Mouse (Mus musculus) heart, adult 2 months (tissue): ENCODE results near the gene Vwa5b2. TPM values are rescaled to one million over a fixed set of nuclear protein-coding genes. Genes with fewer than 3 reads are reported as not detected.

Experiments used
- DNase-seq, 2 experiments: peaks; one replicate each; pipeline ENCODE4 v3.0.0; 2021
- H3K27ac ChIP-seq: fragments of 200-600 bp; 2 replicates; pipeline ENCODE4 v1.8.1; 2022
- H3K27me3 ChIP-seq: fragments of 200-500 bp; 2 replicates; pipeline ENCODE4 v1.6.1; 2012; ENCODE audit warnings: mild to moderate bottlenecking, low read length, inconsistent platforms, mixed read lengths; ENCODE audit not compliant: control insufficient read depth, insufficient read depth
- H3K36me3 ChIP-seq: fragments of 200-500 bp; 2 replicates; pipeline ENCODE4 v1.6.1; 2012; ENCODE audit warnings: low read length, inconsistent platforms; ENCODE audit not compliant: control insufficient read depth, insufficient read depth
- H3K4me1 ChIP-seq: fragments of 200-500 bp; 2 replicates; pipeline ENCODE4 v1.6.1; 2011; ENCODE audit warnings: low read length; ENCODE audit not compliant: control insufficient read depth, insufficient read depth
- H3K4me3 ChIP-seq: fragments of 200-600 bp; 2 replicates; pipeline ENCODE4 v1.8.1; 2022
- H3K79me2 ChIP-seq: fragments of 200-500 bp; replicated peaks from 2 replicates; pipeline ENCODE4 v1.6.1; 2012; ENCODE audit warnings: mild to moderate bottlenecking, inconsistent platforms, low read length, moderate library complexity, mixed read lengths; ENCODE audit not compliant: control insufficient read depth, insufficient read depth
- H3K9ac ChIP-seq: fragments of 200-500 bp; 2 replicates; pipeline ENCODE4 v1.6.1; 2012; ENCODE audit warnings: low read depth, mild to moderate bottlenecking, control low read depth, inconsistent platforms, low read length, mixed read lengths
- CTCF ChIP-seq: fragments of 200-600 bp; IDR thresholded peaks from 2 replicates; pipeline ENCODE4 v1.8.1; 2022; ENCODE audit warnings: antibody characterized with exemption, mild to moderate bottlenecking, moderate library complexity
- EP300 ChIP-seq: fragments of 200-500 bp; IDR thresholded peaks from 2 replicates; pipeline ENCODE4 v1.6.1; 2011; ENCODE audit warnings: low read depth, low read length, control low read depth; ENCODE audit not compliant: insufficient read depth
- POLR2A ChIP-seq: fragments of 200-500 bp; IDR thresholded peaks from 2 replicates; pipeline ENCODE4 v1.6.1; 2011; ENCODE audit warnings: mild to moderate bottlenecking, low read depth, low read length, control low read depth; ENCODE audit not compliant: insufficient read depth
- WGBS: fragments of 180-500 bp; shearing (Covaris S2); methylation state at CpG from one replicate; pipeline ENCODE4 v1.1.7; 2018; 5-methylcytosine and 5-hydroxymethylcytosine counted together
- intact Hi-C: fragments of 180-260 bp; cut with DNase I; formaldehyde crosslinking; loops from one replicate; pipeline ENCODE4 v1.15.1; 2025
- polyA plus RNA-seq: library from polyadenylated mRNA; depleted of rRNA; stranded (reverse); fragments of >200 nt; gene quantifications from 2 replicates; pipeline ENCODE4 v1.2.3, GENCODE M21; 2012
- total RNA-seq, 2 experiments: library from RNA; stranded (reverse); gene quantifications; 2 replicates each; pipeline ENCODE4 v1.2.3; 2021

Vwa5b2 gene
- total and polyA plus RNA-seq, 3 experiments = 0.06 to 0.18 TPM; not detected in 1

GRCm38 (mm10) chr16:20548096-20548948 lies 40.9 kb upstream of the Vwa5b2 start, which contains the start of gene Abcf3:
Gene Abcf3 (plus strand): TSS chr16:20548577.
- WGBS = under 1% methylated on average over 56 of the region's 56 CpGs
- no peak for TF ChIP-seq CTCF
- peak; percentile 98 for TF ChIP-seq POLR2A
- no peak for TF ChIP-seq EP300
- Histone ChIP-seq H3K27me3 (no peaks in the 10 kb centered on the region), H3K27ac (peak within 1 kb of the TSS; percentile 89), H3K9ac (peak within 1 kb of the TSS; percentile 77), H3K79me2 (peaks cover 1% of the 10 kb centered on the region; the same call in 1 of the 2 replicates), H3K36me3 (peaks cover 3% of the 10 kb centered on the region; the same call in 1 of the 2 replicates), H3K4me3 (peak within 1 kb of the TSS; percentile 97), H3K4me1 (peaks cover 6% of the 10 kb centered on the region)
- peak; percentile 96 to 99 for DNase-seq
- intact Hi-C loops = loop anchor here (1.0 to 5.0 kb wide), 6 partner anchors 13 to 169 kb away; partner anchors contain the start of genes Alg3, Ap2m1, Clcn2 and Dvl3

- peak overlapping the region; percentile 69 for H3K9ac ChIP-seq
- H3K36me3 ChIP-seq = peaks cover 3% of the 10 kb centered on the region; the same call in 1 of the 2 replicates
- H3K79me2 ChIP-seq = peaks cover 1% of the 10 kb centered on the region; the same call in 1 of the 2 replicates
- WGBS = 41% methylated on average over 9 of the region's 9 CpGs
- TF ChIP-seq EP300 (no peak), POLR2A (no peak), CTCF (no peak)
- H3K4me1 ChIP-seq = peaks cover 6% of the 10 kb centered on the region
- H3K27me3 ChIP-seq = no peaks in the 10 kb centered on the region
- DNase-seq = no peak
- intact Hi-C loops = loop anchor here (2.0 to 5.0 kb wide), 4 partner anchors 50 to 168 kb away; partner anchors contain the start of genes Alg3, Clcn2, Eef1akmt4 and Eif2b5
- H3K4me3 ChIP-seq = peak overlapping the region; percentile 97
- peak overlapping the region; percentile 89; the same call in 1 of the 2 replicates for H3K27ac ChIP-seq
Measured at GRCm38 (mm10) chr16:20549161-20549560, 40.1 kb upstream of the Vwa5b2 start.

- Histone ChIP-seq H3K9ac (no peak overlapping the region), H3K27me3 (no peaks in the 10 kb centered on the region), H3K4me3 (no peak overlapping the region), H3K4me1 (peaks cover 6% of the 10 kb centered on the region), H3K36me3 (peaks cover 3% of the 10 kb centered on the region), H3K27ac (no peak overlapping the region), H3K79me2 (peaks cover 1% of the 10 kb centered on the region; the same call in 1 of the 2 replicates)
- no peak for DNase-seq
- TF ChIP-seq POLR2A (no peak), EP300 (no peak), CTCF (no peak)
- intact Hi-C loops = no loop called here
- WGBS = 96% methylated on average over 5 of the region's 5 CpGs
Measured at GRCm38 (mm10) chr16:20551691-20552090, 37.6 kb upstream of the Vwa5b2 start.

GRCm38 (mm10) chr16:20552594-20552993 lies 36.7 kb upstream of the Vwa5b2 start:
- TF ChIP-seq CTCF (no peak), EP300 (no peak), POLR2A (no peak)
- Histone ChIP-seq H3K27ac (no peak overlapping the region), H3K79me2 (peaks cover 1% of the 10 kb centered on the region; the same call in 1 of the 2 replicates), H3K27me3 (no peaks in the 10 kb centered on the region), H3K36me3 (peaks cover 3% of the 10 kb centered on the region), H3K9ac (no peak overlapping the region), H3K4me1 (peaks cover 6% of the 10 kb centered on the region), H3K4me3 (no peak overlapping the region)
- intact Hi-C loops = no loop called here
- WGBS = 82% methylated on average over 1 of the region's 1 CpGs
- no peak for DNase-seq

GRCm38 (mm10) chr16:20555000-20555399 lies 34.3 kb upstream of the Vwa5b2 start:
- H3K4me1 ChIP-seq = no peaks in the 10 kb centered on the region
- H3K27ac ChIP-seq = no peak overlapping the region
- H3K27me3 ChIP-seq = no peaks in the 10 kb centered on the region
- intact Hi-C loops = no loop called here
- no peak overlapping the region for H3K4me3 ChIP-seq
- no peaks in the 10 kb centered on the region for H3K79me2 ChIP-seq
- no peaks in the 10 kb centered on the region; the same call in none of the 2 replicates for H3K36me3 ChIP-seq
- no peak for DNase-seq
- TF ChIP-seq CTCF = no peak
- TF ChIP-seq EP300 = no peak
- no peak for TF ChIP-seq POLR2A
- no peak overlapping the region for H3K9ac ChIP-seq
- WGBS = 73% methylated on average over 6 of the region's 6 CpGs

GRCm38 (mm10) chr16:20557381-20557780 lies 31.9 kb upstream of the Vwa5b2 start:
- no peak overlapping the region for H3K27ac ChIP-seq
- no peaks in the 10 kb centered on the region for H3K79me2 ChIP-seq
- DNase-seq = no peak
- no peak overlapping the region for H3K9ac ChIP-seq
- intact Hi-C loops = no loop called here
- H3K27me3 ChIP-seq = no peaks in the 10 kb centered on the region
- WGBS = 73% methylated on average over 7 of the region's 7 CpGs
- H3K4me1 ChIP-seq = no peaks in the 10 kb centered on the region
- TF ChIP-seq EP300 = no peak
- no peak for TF ChIP-seq CTCF
- TF ChIP-seq POLR2A = no peak
- no peaks in the 10 kb centered on the region; the same call in none of the 2 replicates for H3K36me3 ChIP-seq
- no peak overlapping the region for H3K4me3 ChIP-seq
